Mouse (Mus musculus) CH12.LX (cell line): ENCODE results near the gene Hoxc4.

ENCODE experiments used
- CTCF ChIP-seq, 2 experiments: IDR thresholded peaks in 1 of 2; conservative IDR thresholded peaks in 1 of 2; 2 replicates each; pipeline ENCODE4 v1.5.1; 2011 to 2012; ENCODE audit warnings: low read depth in 2 of 2, low read length in 2 of 2, improper control_type of control experiment in 1 of 2, inconsistent platforms in 1 of 2, mild to moderate bottlenecking in 1 of 2, moderate library complexity in 1 of 2
- ETS1 ChIP-seq: conservative IDR thresholded peaks from 2 replicates; pipeline ENCODE4 v1.6.1; 2012; ENCODE audit warnings: low read depth, mild to moderate bottlenecking, inconsistent platforms, low read length, improper control_type of control experiment, moderate library complexity
- JUN ChIP-seq: IDR thresholded peaks from 2 replicates; pipeline ENCODE4 v1.6.1; 2011; ENCODE audit warnings: low read depth, mild to moderate bottlenecking, low read length, improper control_type of control experiment, moderate library complexity; ENCODE audit not compliant: insufficient read depth
- MAFK ChIP-seq: IDR thresholded peaks from 2 replicates; pipeline ENCODE4 v1.6.1; 2011; ENCODE audit warnings: low read length, improper control_type of control experiment; ENCODE audit not compliant: insufficient replicate concordance
- POLR2A ChIP-seq: IDR thresholded peaks from 2 replicates; pipeline ENCODE4 v1.6.1; 2011; ENCODE audit warnings: low read depth, mild to moderate bottlenecking, improper control_type of control experiment, low read length
- POLR2AphosphoS2 ChIP-seq: IDR thresholded peaks from 2 replicates; pipeline ENCODE4 v1.6.1; 2011; ENCODE audit warnings: low read depth, low read length, improper control_type of control experiment
- SIN3A ChIP-seq: IDR thresholded peaks from 2 replicates; pipeline ENCODE4 v1.6.1; 2012; ENCODE audit warnings: low read length, improper control_type of control experiment, inconsistent platforms
- UBTF ChIP-seq: IDR thresholded peaks from 2 replicates; pipeline ENCODE4 v1.6.1; 2012; ENCODE audit warnings: low read depth, mild to moderate bottlenecking, inconsistent platforms, low read length, improper control_type of control experiment, moderate library complexity
- ZNF384 ChIP-seq: IDR thresholded peaks from 2 replicates; pipeline ENCODE4 v1.6.1; 2012; ENCODE audit warnings: low read depth, low read length, improper control_type of control experiment, inconsistent platforms

DNA sequence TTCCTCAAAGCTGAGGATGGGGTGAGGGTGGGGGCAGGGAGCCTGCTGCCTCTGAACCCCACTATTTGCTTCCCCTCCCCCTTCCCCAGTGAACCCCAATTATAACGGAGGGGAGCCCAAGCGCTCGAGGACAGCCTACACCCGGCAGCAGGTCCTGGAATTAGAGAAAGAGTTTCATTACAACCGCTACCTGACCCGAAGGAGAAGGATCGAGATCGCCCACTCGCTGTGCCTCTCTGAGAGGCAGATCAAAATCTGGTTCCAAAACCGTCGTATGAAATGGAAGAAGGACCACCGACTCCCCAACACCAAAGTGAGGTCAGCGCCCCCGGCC lies 16.8 kb downstream of the Hoxc4 start:
- no peak for TF ChIP-seq SIN3A
- no peak for TF ChIP-seq MAFK
- no peak for TF ChIP-seq CTCF (conservative IDR thresholded peaks at IDR 0.05 in 1 of 2, IDR thresholded peaks at IDR 0.05 in 1 of 2; ENCODE audit: low read depth in 2 of 2, low read length in 2 of 2)
- no peak for TF ChIP-seq ZNF384
- TF ChIP-seq ETS1: no peak
- 0 out of 2 replicates have a peak, but pooled peaks have one; percentile 14 for TF ChIP-seq POLR2A
- TF ChIP-seq JUN: no peak
- no peak for TF ChIP-seq POLR2AphosphoS2
- 0 out of 2 replicates have a peak, but pooled peaks have one; percentile 75 for TF ChIP-seq UBTF
